Mouse (Mus musculus): ENCODE data around the gene Vps45. TPM values are rescaled to one million over a fixed set of nuclear protein-coding genes. Genes with fewer than 3 reads are reported as not detected.

Gene Vps45
- total RNA-seq (2018; cell fraction: chromatin; rRNA removed) = 10 to 100 TPM in 25 of 26 experiments, 1 to 10 TPM in 1; 10.0 to 70.7 (median 32.2) TPM
- total RNA-seq (2018; cell fraction: cytosol; rRNA removed) = 10 to 100 TPM; 16.1 to 37.6 (median 25.1) TPM
- total RNA-seq (2018; cell fraction: nucleus; rRNA removed) = 10 to 100 TPM; 10.6 to 63.5 (median 24.8) TPM
- 18.6 to 31.7 TPM (median 25.9 TPM) in 3 replicates for polyA plus RNA-seq (2018)

DNA sequence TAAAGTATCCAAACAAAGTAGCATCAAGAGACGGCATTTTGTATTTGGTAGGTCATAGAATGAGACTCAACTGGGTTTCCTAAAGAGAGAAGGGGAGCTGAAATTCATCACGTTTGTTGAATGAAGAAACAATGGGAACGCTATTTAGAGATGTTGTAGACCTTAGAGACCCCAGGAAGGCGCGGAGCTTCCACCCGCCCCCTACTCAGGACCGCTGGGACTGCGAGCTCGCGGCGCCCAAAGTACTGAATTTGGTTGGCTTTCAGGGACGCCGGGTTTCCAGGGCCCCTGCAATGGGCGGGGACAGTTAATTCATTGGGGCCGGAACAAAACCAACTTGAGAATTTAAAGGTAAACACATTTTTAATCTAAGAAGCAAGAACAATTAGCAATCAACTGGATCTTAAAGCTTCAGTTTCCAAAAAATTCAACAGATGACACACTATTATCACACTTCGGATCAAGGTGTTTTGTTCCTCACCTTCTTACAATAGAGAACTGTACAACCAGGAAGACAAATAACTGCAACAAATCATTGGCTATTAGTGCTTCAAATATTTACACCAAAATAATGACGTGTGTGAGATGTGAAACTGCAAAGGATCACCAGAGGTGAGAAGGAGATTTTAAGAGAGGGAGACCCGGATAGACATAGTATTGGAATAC, at the start of gene Vps45:
Gene Vps45 (minus strand): TSS at position 236 of the 666 bp plus-strand sequence.
- Histone ChIP-seq H3K27ac (peak within 1 kb of the TSS; percentile 75), H3K36me3 (ENCODE audit: inconsistent target) (peaks cover 4% of the 10 kb centered on the region; the same call in 1 of the 2 replicates), H3K4me3 (ENCODE audit: inconsistent target) (peak within 1 kb of the TSS; percentile 90), H3K79me2 (ENCODE audit: inconsistent target) (peaks cover 24% of the 10 kb centered on the region)
- WGBS (ENCODE audit: missing documents) = 2% methylated on average over 15 of the region's 18 CpGs

DNA sequence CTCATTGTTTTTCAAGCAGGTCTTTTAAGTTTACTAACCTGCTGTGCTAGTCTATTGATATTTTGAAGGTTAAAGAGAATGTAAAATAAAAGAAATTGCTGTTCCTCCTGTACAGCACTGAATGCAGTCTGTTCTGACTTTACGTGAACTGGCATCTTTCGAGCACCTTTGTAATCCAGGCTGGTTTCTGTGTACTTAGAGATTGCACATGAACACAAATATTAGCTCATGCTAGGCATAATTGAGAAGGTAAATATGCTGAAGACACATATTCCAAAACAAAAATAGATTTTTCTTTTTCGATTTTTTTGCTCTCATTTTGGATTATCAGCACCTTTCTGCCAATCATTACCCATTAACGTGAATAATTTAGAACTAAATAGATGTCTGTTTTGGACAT, 47.9 kb upstream of the Vps45 start:
- Histone ChIP-seq H3K4me3 (ENCODE audit: inconsistent target) (no peak overlapping the region), H3K79me2 (ENCODE audit: inconsistent target) (peaks cover 38% of the 10 kb centered on the region), H3K27ac (no peak overlapping the region), H3K36me3 (ENCODE audit: inconsistent target) (no peaks in the 10 kb centered on the region)
- WGBS (ENCODE audit: missing documents) = 84% methylated on average over 4 of the region's 4 CpGs

DNA sequence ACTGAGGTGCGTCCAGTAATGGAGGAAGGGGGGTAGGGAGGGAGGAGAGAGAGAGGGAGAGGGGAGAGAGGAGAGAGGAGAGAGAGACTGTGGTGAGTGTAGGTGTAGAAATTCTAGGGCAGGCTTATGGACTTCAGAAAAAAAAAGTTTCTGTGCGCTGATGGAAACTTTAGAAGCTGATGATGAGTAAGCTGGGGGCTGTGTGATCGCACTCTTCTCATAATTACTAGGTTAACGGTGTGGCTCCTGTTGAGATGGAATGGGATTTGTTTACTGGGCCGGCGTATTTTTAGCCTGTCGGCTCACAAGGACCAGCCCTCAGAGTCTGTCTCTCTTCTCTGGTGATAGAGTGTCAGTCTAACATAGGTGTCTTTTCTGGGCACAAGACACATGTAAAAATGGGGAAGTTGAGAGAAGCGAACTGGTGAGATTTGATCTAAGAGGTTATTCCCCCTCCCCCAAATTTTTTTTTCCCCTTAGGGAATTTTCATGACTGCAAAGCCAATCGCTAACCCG, 47.0 kb upstream of the Vps45 start:
- Histone ChIP-seq H3K4me3 (ENCODE audit: inconsistent target) (peak overlapping the region; percentile 79), H3K27ac (no peak overlapping the region)

DNA sequence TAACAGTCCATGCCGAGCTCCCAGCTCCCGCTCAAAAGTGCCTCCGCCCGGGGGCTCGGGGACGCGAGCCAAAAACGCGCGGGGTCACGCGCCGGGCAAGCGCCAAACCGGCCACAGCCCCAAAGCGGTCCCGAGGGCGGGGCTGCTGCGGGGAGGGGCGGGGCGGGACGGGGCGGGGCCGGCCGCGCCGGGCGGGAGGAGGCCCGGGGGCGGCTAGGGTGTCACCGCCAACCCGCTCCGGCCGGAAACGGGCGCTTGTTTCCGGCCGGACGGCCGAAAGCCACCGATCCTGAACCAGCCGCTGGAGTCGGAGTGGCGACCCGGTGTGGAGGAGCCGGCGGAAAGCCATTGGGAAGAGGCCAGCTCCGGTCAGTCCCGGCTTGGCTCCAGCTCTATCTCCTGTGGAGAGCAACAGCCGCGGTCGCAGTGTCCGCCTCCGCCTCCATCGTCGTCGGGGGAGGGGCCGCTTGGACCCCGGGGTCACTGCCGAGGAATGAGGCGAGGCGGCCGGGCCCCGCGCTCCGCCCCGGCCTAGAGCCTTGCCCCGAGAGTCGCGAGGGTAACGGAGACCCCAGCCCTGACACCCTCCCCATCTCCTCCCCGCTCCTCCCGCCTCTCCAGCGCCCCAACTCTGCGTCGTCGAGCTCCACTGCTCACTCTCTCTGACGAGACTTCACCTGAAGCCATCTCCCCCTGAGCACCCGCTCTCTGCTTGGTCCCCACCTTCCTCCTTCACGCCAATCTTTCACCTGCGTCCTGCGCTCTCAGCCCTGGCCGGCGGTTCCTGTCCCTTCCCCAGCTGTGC, 46.2 kb upstream of the Vps45 start, which contains the start of gene Otud7b:
Gene Otud7b (plus strand): TSS at position 267 of the 805 bp plus-strand sequence.
- H3K36me3 ChIP-seq (ENCODE audit: inconsistent target) = no peaks in the 10 kb centered on the region
- H3K79me2 ChIP-seq (ENCODE audit: inconsistent target) = peaks cover 30% of the 10 kb centered on the region
- peak within 1 kb of the TSS; percentile 46 for H3K27ac ChIP-seq
- H3K4me3 ChIP-seq (ENCODE audit: inconsistent target) = peak within 1 kb of the TSS; percentile 79
- 1% methylated on average over 69 of the region's 84 CpGs for WGBS (ENCODE audit: missing documents)

More for the DNA sequence above, 47.0 kb upstream of the Vps45 start:
- H3K36me3 ChIP-seq (ENCODE audit: inconsistent target) = no peaks in the 10 kb centered on the region
- WGBS (ENCODE audit: missing documents) = 7% methylated on average over 10 of the region's 10 CpGs
- H3K79me2 ChIP-seq (ENCODE audit: inconsistent target) = peaks cover 36% of the 10 kb centered on the region

DNA sequence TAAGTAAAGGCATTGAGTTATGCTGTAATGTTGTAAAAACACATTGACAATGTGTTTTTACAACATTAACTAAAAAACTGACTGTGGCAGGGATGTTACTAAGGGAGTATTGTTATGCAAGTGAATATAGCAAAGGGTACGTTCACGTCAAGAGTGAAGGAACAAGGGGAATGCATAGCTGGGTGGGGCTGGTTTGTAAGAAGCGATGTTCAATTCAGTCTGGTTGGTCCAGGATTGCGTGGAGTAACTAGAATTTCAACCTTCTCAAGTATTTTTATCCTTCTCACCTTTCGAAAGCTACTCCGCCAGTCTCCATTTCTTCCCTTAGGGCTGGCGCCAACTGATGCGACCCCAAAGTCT, 45.6 kb upstream of the Vps45 start:
- WGBS (ENCODE audit: missing documents) = 13% methylated on average over 8 of the region's 8 CpGs
- Histone ChIP-seq H3K36me3 (ENCODE audit: inconsistent target) (no peaks in the 10 kb centered on the region), H3K79me2 (ENCODE audit: inconsistent target) (peaks cover 25% of the 10 kb centered on the region), H3K27ac (peak overlapping the region; percentile 46), H3K4me3 (ENCODE audit: inconsistent target) (peak overlapping the region; percentile 36)

DNA sequence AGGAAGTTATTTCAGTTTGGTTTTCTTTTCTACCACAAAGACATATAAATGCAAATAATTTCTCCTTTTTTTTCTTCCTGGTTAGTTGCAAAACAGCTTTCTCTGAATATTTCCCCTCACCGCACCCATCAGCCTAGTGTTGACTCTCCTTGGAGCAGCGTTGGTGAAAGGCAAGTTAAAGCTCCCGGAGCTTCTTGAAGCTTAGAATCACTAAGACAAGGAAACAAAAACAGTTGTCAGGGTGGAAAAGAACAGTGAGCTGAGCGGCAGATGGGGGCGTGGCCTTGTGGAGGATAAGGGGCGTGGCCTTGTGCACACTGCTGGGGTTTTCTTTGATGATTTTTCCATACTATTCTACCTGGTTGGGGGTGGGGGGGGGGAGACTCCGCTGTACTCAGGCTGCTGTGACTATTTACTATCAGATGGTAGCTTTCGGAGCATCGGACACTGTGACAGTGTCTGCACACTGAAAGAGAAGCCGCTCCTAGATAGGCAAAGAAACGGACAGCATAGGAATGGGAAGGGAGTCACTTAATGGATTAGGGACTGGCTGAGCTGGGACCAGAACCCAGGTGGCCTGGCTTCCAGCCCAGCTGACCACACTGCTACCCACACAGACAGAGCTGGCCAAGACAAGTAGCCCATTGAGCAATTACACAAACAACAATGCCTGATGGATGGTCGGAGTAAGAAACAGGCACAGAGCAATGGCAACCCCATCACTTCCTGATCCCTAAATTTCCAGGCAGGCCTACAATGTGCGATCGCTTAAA, 44.0 kb upstream of the Vps45 start:
- Histone ChIP-seq H3K79me2 (ENCODE audit: inconsistent target) (peaks cover 12% of the 10 kb centered on the region), H3K36me3 (ENCODE audit: inconsistent target) (no peaks in the 10 kb centered on the region), H3K4me3 (ENCODE audit: inconsistent target) (peak overlapping the region; percentile 13; the same call in 1 of the 2 replicates), H3K27ac (no peak overlapping the region)
- WGBS (ENCODE audit: missing documents) = 38% methylated on average over 14 of the region's 14 CpGs

DNA sequence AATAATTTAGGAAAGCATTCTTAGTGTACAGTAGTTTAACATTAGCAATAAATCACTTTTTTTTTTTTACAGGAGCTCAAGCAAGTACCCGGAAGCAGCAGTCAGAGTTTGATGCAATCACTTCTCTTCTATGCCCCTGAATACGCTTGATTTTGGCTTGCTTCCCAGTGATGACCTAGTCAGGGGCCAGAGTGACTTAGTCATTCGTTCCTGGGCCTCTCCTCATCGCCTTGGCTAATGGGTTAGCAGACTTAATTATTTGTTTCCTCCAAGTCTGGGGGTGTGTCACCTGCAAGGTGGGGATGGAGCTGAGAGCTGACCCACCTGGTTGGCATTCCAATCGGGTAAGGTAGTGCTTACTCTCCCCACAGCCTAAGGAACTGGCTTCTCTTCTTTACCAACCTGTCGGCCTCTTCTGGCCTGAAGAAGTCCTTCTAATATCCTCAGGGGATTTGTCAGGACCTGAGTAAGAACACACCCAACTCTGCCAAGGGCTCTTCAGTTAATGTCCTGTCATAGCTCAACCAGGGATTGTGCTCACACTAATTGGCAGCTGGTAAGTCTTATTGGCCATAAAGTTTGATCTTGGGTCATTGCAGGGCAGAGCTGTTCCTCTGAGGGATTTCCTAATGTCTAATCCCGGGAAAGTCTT, 40.5 kb upstream of the Vps45 start:
- WGBS (ENCODE audit: missing documents) = 35% methylated on average over 7 of the region's 7 CpGs
- Histone ChIP-seq H3K36me3 (ENCODE audit: inconsistent target) (no peaks in the 10 kb centered on the region), H3K79me2 (ENCODE audit: inconsistent target) (no peaks in the 10 kb centered on the region), H3K27ac (peak overlapping the region; percentile 29), H3K4me3 (ENCODE audit: inconsistent target) (no peak overlapping the region)

DNA sequence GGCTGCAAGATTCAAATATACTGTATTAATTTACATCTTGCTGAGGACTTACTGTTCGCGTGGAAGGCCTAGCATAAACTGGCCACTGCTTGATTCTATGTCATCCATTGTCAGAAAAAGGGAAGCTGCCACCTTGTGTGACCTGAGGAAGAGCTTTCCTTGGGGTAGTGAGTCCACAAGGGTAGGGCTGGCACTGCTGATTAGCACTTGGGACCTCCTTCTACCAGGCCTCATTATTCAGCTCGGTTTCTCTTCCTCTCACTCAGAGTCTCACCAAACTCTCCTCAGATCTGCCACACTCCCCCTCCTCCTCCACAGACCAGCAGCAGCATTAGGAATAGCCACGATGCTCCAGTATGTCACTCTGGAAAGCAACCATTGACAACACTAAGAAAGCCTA, 39.9 kb upstream of the Vps45 start:
- 19% methylated on average over 4 of the region's 4 CpGs for WGBS (ENCODE audit: missing documents)
- Histone ChIP-seq H3K27ac (peak overlapping the region; percentile 29), H3K4me3 (ENCODE audit: inconsistent target) (no peak overlapping the region), H3K36me3 (ENCODE audit: inconsistent target) (no peaks in the 10 kb centered on the region), H3K79me2 (ENCODE audit: inconsistent target) (no peaks in the 10 kb centered on the region)

DNA sequence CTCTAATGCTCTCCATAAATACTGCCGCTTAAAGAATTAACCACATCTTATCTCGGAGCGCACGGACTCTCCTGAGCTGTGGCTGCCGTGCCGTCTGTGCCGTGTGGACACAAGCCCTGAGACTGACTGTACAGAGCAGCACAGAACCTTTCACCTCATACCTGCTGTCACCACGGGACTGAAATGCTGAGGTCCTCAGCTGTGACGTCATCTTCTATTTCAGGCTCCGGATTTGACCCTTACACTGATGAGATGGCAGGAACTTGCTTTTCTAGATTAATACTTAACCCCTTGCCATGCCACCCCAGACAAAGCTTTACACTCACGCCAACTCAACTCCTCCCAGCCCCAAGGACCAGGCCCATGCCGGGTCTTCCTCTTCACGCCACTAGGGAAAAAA, 35.9 kb upstream of the Vps45 start:
- 93% methylated on average over 13 of the region's 13 CpGs for WGBS (ENCODE audit: missing documents)
- Histone ChIP-seq H3K27ac (no peak overlapping the region), H3K36me3 (ENCODE audit: inconsistent target) (no peaks in the 10 kb centered on the region), H3K4me3 (ENCODE audit: inconsistent target) (no peak overlapping the region), H3K79me2 (ENCODE audit: inconsistent target) (no peaks in the 10 kb centered on the region)

DNA sequence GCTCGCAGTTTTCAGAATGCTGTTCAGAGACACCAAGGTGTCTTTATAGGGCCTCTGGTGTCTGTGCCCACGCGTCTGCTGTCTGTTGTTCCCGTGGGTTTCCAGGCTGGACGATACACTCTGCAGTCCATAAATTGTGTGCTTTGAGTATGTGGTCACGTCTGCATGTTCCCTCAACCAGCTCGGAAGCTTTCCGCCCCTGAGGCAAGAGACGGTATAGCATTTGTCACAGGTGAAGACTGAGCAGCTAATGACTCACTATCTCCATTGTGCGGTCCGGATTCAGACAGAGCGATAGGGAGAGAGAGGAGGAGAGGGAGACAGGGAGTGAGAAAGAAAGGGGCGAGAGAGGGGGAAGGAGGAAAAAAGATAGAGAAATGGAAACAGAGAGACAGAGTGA, 35.2 kb upstream of the Vps45 start:
- H3K27ac ChIP-seq = no peak overlapping the region
- H3K79me2 ChIP-seq (ENCODE audit: inconsistent target) = no peaks in the 10 kb centered on the region
- 88% methylated on average over 13 of the region's 13 CpGs for WGBS (ENCODE audit: missing documents)
- H3K36me3 ChIP-seq (ENCODE audit: inconsistent target) = no peaks in the 10 kb centered on the region
- no peak overlapping the region for H3K4me3 ChIP-seq (ENCODE audit: inconsistent target)

DNA sequence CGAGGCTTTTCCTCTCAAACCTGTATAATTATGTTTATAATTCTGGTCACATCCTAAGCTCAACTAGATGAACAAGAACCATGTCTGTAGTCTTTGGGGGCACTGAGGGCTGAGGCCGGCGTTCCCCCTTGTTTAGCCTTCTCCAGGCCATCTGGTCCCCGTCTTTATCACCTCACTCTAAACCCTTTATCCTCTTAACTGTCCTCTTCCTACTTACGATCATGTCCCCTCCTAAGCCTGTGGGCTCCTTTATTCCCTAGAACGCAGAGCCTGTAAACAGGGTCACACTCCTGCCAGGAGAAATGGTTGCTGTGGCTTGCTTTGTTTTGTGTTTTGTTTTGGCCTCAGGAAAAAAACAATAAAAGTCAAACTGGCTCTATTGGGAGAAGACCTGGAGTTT, 33.7 kb upstream of the Vps45 start:
- WGBS (ENCODE audit: missing documents) = 90% methylated on average over 6 of the region's 6 CpGs
- H3K79me2 ChIP-seq (ENCODE audit: inconsistent target) = no peaks in the 10 kb centered on the region
- H3K27ac ChIP-seq = no peak overlapping the region
- no peak overlapping the region for H3K4me3 ChIP-seq (ENCODE audit: inconsistent target)
- no peaks in the 10 kb centered on the region for H3K36me3 ChIP-seq (ENCODE audit: inconsistent target)

DNA sequence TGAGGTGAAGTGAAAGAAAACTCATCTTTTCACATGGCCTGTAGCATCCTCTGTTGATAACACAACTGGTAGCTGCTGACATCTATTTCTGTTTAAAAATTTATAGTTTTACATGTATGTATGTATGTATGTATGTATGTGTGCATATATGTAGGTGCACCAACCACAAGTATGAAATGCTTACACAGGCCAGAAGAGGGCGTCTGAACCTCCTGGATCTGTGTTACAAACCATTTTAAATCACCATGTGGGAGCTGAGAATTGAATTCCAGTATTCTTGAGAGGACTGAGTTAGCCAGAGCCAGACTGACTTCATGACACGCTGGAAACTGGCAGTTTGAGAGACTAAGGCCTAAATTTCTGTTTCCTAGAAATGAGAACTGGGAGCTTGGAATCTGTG, 32.9 kb upstream of the Vps45 start:
- Histone ChIP-seq H3K27ac (no peak overlapping the region), H3K79me2 (ENCODE audit: inconsistent target) (no peaks in the 10 kb centered on the region), H3K36me3 (ENCODE audit: inconsistent target) (no peaks in the 10 kb centered on the region), H3K4me3 (ENCODE audit: inconsistent target) (no peak overlapping the region)
- 74% methylated on average over 2 of the region's 2 CpGs for WGBS (ENCODE audit: missing documents)

DNA sequence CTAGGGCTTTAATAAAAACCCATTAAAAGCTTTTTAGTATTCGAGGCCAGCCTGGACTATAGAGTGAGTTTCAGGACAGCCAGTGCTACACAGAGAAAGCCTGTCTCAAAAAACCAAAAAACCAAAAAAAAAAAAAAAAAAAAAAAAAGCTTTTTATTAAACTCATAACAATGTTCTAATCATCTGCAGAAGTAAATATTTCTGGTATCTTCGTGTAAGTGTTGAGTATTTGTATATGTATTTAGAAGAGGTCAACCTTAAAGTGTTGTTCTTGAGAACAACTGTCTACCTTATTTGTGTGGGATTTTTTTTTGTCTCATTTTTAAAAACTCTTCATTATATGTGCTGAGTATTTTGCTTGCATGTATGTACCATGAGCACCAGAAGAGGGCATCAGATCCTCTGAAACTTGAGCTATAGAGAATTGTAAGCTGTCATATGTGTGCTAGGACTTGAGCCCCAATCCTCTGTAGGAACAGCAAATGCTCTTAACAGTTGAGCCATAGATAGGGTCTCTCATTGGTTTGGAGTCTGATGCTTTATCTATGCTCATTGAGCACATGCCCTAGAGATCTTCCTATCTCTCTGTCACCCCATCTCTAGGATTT, 31.7 kb upstream of the Vps45 start:
- no peak overlapping the region for H3K4me3 ChIP-seq (ENCODE audit: inconsistent target)

More for the DNA sequence above, 31.7 kb upstream of the Vps45 start:
- Histone ChIP-seq H3K27ac (no peak overlapping the region), H3K36me3 (ENCODE audit: inconsistent target) (no peaks in the 10 kb centered on the region), H3K79me2 (ENCODE audit: inconsistent target) (no peaks in the 10 kb centered on the region)
- 33% methylated on average over 1 of the region's 2 CpGs for WGBS (ENCODE audit: missing documents)

Data from macrophage (primary cell).